Mouse (Mus musculus) cerebral cortex, adult 2 months (tissue): ENCODE results near the gene Aftph.

ENCODE experiments used
- WGBS: fragments of 180-500 bp; shearing (Covaris S2); methylation state at CpG from one replicate; pipeline ENCODE4 v1.1.7; 2018; 5-methylcytosine and 5-hydroxymethylcytosine counted together

Aftph gene

GRCm38 (mm10) chr11:20741201-20742100 is at the start of gene Aftph:
Aftph (minus strand) TSS chr11:20741589.
- under 1% methylated on average over 69 of the region's 81 CpGs for WGBS

GRCm38 (mm10) chr11:20789015-20789414 is 47.6 kb upstream of the Aftph start:
- WGBS = 57% methylated on average over 1 of the region's 1 CpGs

GRCm38 (mm10) chr11:20788070-20788469 is 46.7 kb upstream of the Aftph start:
- 85% methylated on average over 3 of the region's 3 CpGs for WGBS

- WGBS = 67% methylated on average over 2 of the region's 2 CpGs
Measured at GRCm38 (mm10) chr11:20786191-20786590, 44.8 kb upstream of the Aftph start.

- 92% methylated on average over 1 of the region's 1 CpGs for WGBS
Measured at GRCm38 (mm10) chr11:20785186-20785585, 43.8 kb upstream of the Aftph start.

GRCm38 (mm10) chr11:20784776-20785175 is 43.4 kb upstream of the Aftph start:
- WGBS = 92% methylated on average over 6 of the region's 6 CpGs

GRCm38 (mm10) chr11:20783467-20783866 is 42.1 kb upstream of the Aftph start:
- WGBS = 90% methylated on average over 1 of the region's 1 CpGs

- 59% methylated on average over 2 of the region's 2 CpGs for WGBS
Measured at GRCm38 (mm10) chr11:20782620-20783019, 41.2 kb upstream of the Aftph start.

GRCm38 (mm10) chr11:20780312-20780711 is 38.9 kb upstream of the Aftph start:
- 85% methylated on average over 4 of the region's 4 CpGs for WGBS

- 93% methylated on average over 3 of the region's 3 CpGs for WGBS
Measured at GRCm38 (mm10) chr11:20778861-20779563, 37.6 kb upstream of the Aftph start.

GRCm38 (mm10) chr11:20778298-20778697 is 36.9 kb upstream of the Aftph start:
- WGBS = 79% methylated on average over 1 of the region's 1 CpGs

GRCm38 (mm10) chr11:20772642-20773041 is 31.3 kb upstream of the Aftph start:
- 85% methylated on average over 1 of the region's 1 CpGs for WGBS

GRCm38 (mm10) chr11:20771827-20772226 is 30.4 kb upstream of the Aftph start:
- WGBS = 91% methylated on average over 9 of the region's 9 CpGs

- 90% methylated on average over 10 of the region's 10 CpGs for WGBS
Measured at GRCm38 (mm10) chr11:20761984-20762383, 20.6 kb upstream of the Aftph start.

- WGBS = 75% methylated on average over 2 of the region's 2 CpGs
Measured at GRCm38 (mm10) chr11:20750573-20750972, 9.2 kb upstream of the Aftph start.

GRCm38 (mm10) chr11:20742361-20742897 is 1.0 kb upstream of the Aftph start:
- WGBS = 0% methylated on average over 9 of the region's 9 CpGs

- WGBS = under 1% methylated on average over 52 of the region's 56 CpGs
Measured at GRCm38 (mm10) chr11:20740481-20741200, 748 bp downstream of the Aftph start.

- WGBS = 66% methylated on average over 3 of the region's 3 CpGs
Measured at GRCm38 (mm10) chr11:20734066-20734465, 7.3 kb downstream of the Aftph start.

GRCm38 (mm10) chr11:20733486-20734030 is 7.8 kb downstream of the Aftph start:
- 22% methylated on average over 3 of the region's 3 CpGs for WGBS

GRCm38 (mm10) chr11:20729403-20729802 is 12.0 kb downstream of the Aftph start:
- 70% methylated on average over 1 of the region's 1 CpGs for WGBS

- 75% methylated on average over 2 of the region's 2 CpGs for WGBS
Measured at GRCm38 (mm10) chr11:20728044-20728443, 13.3 kb downstream of the Aftph start.

GRCm38 (mm10) chr11:20723572-20723971 is 17.8 kb downstream of the Aftph start:
- WGBS = 77% methylated on average over 5 of the region's 5 CpGs
